8 mouse cellular contexts compared by ENCODE assay signal in the genomic region with DNA sequence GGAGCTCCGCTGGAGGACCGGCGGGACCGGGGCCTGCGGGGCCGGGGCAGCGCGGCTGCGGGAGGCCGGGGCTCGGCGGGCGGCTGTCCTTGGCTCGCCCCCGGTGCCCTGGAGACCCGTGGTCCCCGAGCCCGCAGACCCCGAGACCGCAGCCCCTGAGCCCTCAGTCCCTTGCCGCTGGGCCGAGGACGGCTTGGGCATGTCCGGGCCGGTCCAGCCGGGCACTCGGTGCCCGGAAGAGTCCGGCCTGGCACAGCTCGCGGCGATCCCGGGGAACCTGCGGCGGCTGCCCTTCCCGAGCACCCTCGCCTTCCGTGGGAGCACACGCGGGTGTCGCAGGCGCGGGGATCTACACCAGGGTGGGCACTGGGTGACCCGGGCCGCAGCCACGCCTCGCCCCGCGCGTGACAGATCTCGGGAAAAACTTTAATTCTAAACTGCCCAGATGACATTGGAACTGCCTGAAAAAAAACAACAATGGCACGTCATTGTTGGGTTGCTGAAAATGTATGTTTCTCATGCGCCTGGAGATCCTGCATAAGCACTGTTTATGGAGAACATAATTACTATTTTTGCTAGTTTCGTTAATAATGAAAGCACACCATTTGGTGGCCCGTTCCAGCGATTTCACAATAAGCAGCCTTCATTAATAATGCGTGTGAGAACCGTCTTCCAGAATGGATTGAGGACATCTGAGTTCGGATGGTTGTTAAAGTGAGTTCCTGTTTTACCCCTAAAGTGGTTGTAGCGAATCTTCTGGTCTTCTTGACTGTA. TPM values are rescaled to one million over a fixed set of nuclear protein-coding genes. Genes with fewer than 3 reads are reported as not detected.
DNase-seq lines count a peak whose midpoint lies in the region; ATAC-seq and TF ChIP-seq lines count a peak whose summit lies in the region.

No protein-coding gene starts in this region.

- no peaks in the 10 kb centered on the region; the same call in 1 of the 2 replicates for H3K27me3 ChIP-seq in cerebellum, adult 2 months (ENCODE audit: control insufficient read depth, insufficient read depth, low read length)
- H3K27me3 ChIP-seq in kidney, embryonic 16.5 days (ENCODE audit: insufficient read depth, low read length): no peaks in the 10 kb centered on the region
- no peaks in the 10 kb centered on the region for H3K27me3 ChIP-seq in splenic B cell, adult 2 months (ENCODE audit: control insufficient read depth, insufficient read depth, low read length, poor library complexity, severe bottlenecking)

- no peaks in the 10 kb centered on the region for H3K4me1 ChIP-seq in cerebellum, adult 2 months (ENCODE audit: control insufficient read depth, insufficient read depth, low read length)
- 0 out of 2 replicates have a peak, but pooled peaks cover 4% of the 10 kb centered on the region for H3K4me1 ChIP-seq in kidney, embryonic 16.5 days (ENCODE audit: insufficient read depth, low read length)

- no peaks in the 10 kb centered on the region for H3K9me3 ChIP-seq in kidney, embryonic 16.5 days (ENCODE audit: low read length)

- TF ChIP-seq CTCF in cerebellum, adult 2 months (IDR thresholded peaks at IDR 0.05; ENCODE audit: borderline replicate concordance, insufficient read depth, low read depth, low read length): no peak

- WGBS in cerebellum, adult 2 months: 3% methylated on average over 49 of the region's 60 CpGs
- WGBS in kidney, embryonic 16.5 days: 1% methylated on average over 55 of the region's 60 CpGs

- DNase-seq in urinary bladder, adult 2 months (ENCODE audit: low spot score): peak; percentile 73
- no peak for DNase-seq in urinary bladder, postnatal 10 days (ENCODE audit: low spot score)
- DNase-seq in cerebellum, adult 2 months: peak; percentile 31 to 47
- DNase-seq in gastrocnemius, postnatal 14 days: peak; percentile 46
- DNase-seq in lung, postnatal 36 days: peak; percentile 55
- peak; percentile 29 for DNase-seq in splenic B cell, adult 2 months (ENCODE audit: low read depth, low spot score)
- no peak for DNase-seq in layer of hippocampus, adult 9-11 months

- intact Hi-C loops in gastrocnemius, postnatal 14 days (cut with DNase I; ENCODE audit: low total_unique reads): loop anchor here (10.0 kb wide), 1 partner anchor 51 kb away; no protein-coding TSS in a partner anchor

- H3K4me3 ChIP-seq in cerebellum, adult 2 months (replicated peaks; ENCODE audit: insufficient read depth, low read depth, low read length): peak overlapping the region; percentile 62
- peak overlapping the region; percentile 86 for H3K4me3 ChIP-seq in kidney, embryonic 16.5 days (ENCODE audit: low read length)

- H3K9ac ChIP-seq in kidney, embryonic 16.5 days (replicated peaks; ENCODE audit: low read length): peak overlapping the region; percentile 94

- no peak overlapping the region for H3K27ac ChIP-seq in cerebellum, adult 2 months (ENCODE audit: insufficient read depth, low read length)
- peak overlapping the region; percentile 31; the same call in 1 of the 2 replicates for H3K27ac ChIP-seq in kidney, embryonic 16.5 days (ENCODE audit: low read length)

- ATAC-seq in kidney, embryonic 16.5 days (ENCODE audit: low FRiP score, low TSS enrichment): peak; percentile 87

- H3K4me2 ChIP-seq in kidney, embryonic 16.5 days (replicated peaks; ENCODE audit: low read depth, low read length): peak overlapping the region; percentile 77

- no peak for TF ChIP-seq POLR2A in cerebellum, adult 2 months (IDR thresholded peaks at IDR 0.05; ENCODE audit: borderline replicate concordance, insufficient read depth, low read length)

- no peaks in the 10 kb centered on the region for H3K36me3 ChIP-seq in kidney, embryonic 16.5 days (ENCODE audit: insufficient read depth, low read length)
- no peaks in the 10 kb centered on the region for H3K36me3 ChIP-seq in splenic B cell, adult 2 months (ENCODE audit: control insufficient read depth, insufficient read depth, low read length, poor library complexity, severe bottlenecking)

RNA-seq across cellular contexts. Expression of a gene that starts 0.6 kb away (rescaled TPM):
- polyA plus RNA-seq in urinary bladder, adult 2 months (2012; rRNA removed): 54.3 and 84.8 TPM in 2 replicates
- 6.0 and 6.9 TPM in 2 replicates for polyA plus RNA-seq in cerebellum, adult 2 months (2012; rRNA removed)
- total RNA-seq in gastrocnemius, postnatal 14 days (2021): 100 to 1,000 TPM; 270 to 292 TPM
- polyA plus RNA-seq in kidney, embryonic 16.5 days (2015; fragmentation: Nextera tagmentation; extraction: Ambion mirVana): 13.9 and 14.0 TPM in 2 replicates

Comparison
In these comparisons a context has a peak if more than half of its experiments do, and no peak if none do; other contexts are left out.
1. DNase-seq: peak in urinary bladder, adult 2 months (single experiment), cerebellum, adult 2 months (2 of 2), gastrocnemius, postnatal 14 days (single experiment), lung, postnatal 36 days (single experiment) and splenic B cell, adult 2 months (single experiment); none in urinary bladder, postnatal 10 days (single experiment) and layer of hippocampus, adult 9-11 months (single experiment).